Mouse (Mus musculus): Measurements from ENCODE around the gene Aaed1. TPM values are rescaled to one million over a fixed set of nuclear protein-coding genes. Genes with fewer than 3 reads are reported as not detected.

Aaed1 gene
- 15.7 and 16.9 TPM in 2 replicates for polyA plus RNA-seq (2016; fragmentation: Nextera tagmentation; extraction: Ambion mirVana)

DNA sequence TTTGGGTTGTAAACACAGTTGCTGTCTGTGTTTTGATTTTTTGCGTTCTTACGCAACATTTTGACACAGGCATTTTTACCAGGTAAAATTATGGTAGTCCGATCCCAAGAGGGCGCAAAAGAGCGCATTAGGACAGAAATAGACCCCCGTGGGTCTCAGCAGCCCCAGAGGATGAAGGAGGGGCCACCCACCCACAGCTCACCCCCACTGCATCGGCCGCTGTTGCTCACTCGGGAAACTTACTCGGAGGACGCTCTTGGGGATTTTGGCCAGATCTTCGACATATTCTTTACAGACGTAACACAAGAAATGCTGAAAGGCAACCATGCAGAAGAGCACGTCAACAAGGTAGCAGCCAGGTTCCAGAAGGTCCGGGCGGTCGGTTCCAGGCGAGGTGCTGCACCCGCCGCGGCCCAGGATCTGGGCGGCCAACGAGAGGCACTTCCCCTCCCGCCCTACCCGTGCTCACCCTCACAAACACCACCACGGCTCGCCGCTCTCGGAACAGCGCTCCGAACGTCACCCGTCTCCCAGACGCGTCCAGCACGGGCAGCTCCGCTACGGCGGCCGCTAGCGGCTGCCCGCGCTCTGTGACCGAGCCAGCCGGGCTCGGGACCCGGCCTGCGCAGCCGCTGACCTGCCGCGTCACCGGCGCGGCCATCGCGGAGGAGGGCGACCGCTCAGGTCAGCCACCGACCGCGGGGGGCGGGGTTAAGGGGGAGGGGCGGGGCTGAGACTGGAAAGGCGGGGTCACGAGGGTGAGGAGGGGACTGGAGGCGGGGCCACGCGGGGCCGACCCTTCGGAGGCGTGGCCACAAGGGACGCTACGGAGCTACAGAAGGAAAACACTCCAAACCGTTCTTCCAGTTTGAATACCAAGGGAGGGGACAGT lies at the start of gene Aaed1:
TSS of gene Aaed1 (minus strand) at position 687 of the 892 bp plus-strand sequence.
- Histone ChIP-seq H3K36me3 (replicated peaks) (no peaks in the 10 kb centered on the region), H3K4me1 (peaks cover 8% of the 10 kb centered on the region; the same call in 1 of the 2 replicates), H3K4me2 (peak within 1 kb of the TSS; percentile 59), H3K27ac (peak within 1 kb of the TSS; percentile 79), H3K9ac (peak within 1 kb of the TSS; percentile 66), H3K27me3 (no peaks in the 10 kb centered on the region; the same call in 1 of the 2 replicates), H3K4me3 (replicated peaks) (peak within 1 kb of the TSS; percentile 65), H3K9me3 (no peaks in the 10 kb centered on the region)
- ATAC-seq (ENCODE audit: low FRiP score): peak; percentile 92
- 1% methylated on average over 72 of the region's 74 CpGs for WGBS

GRCm38 (mm10) chr13:64362139-64362538 lies 49.6 kb upstream of the Aaed1 start:
- no peak overlapping the region for H3K4me2 ChIP-seq
- ATAC-seq (ENCODE audit: low FRiP score): no peak
- H3K27me3 ChIP-seq: no peaks in the 10 kb centered on the region
- no peak overlapping the region for H3K27ac ChIP-seq
- H3K9ac ChIP-seq: no peak overlapping the region
- no peak overlapping the region for H3K4me3 ChIP-seq (replicated peaks)
- H3K36me3 ChIP-seq (replicated peaks): peaks cover 28% of the 10 kb centered on the region
- 92% methylated on average over 6 of the region's 6 CpGs for WGBS
- H3K9me3 ChIP-seq: no peaks in the 10 kb centered on the region
- no peaks in the 10 kb centered on the region for H3K4me1 ChIP-seq

- Histone ChIP-seq H3K4me1 (no peaks in the 10 kb centered on the region), H3K36me3 (replicated peaks) (peaks cover 17% of the 10 kb centered on the region), H3K4me3 (replicated peaks) (no peak overlapping the region), H3K4me2 (no peak overlapping the region), H3K9ac (no peak overlapping the region), H3K27me3 (no peaks in the 10 kb centered on the region), H3K9me3 (no peaks in the 10 kb centered on the region), H3K27ac (no peak overlapping the region)
- WGBS: 93% methylated on average over 3 of the region's 3 CpGs
- no peak for ATAC-seq (ENCODE audit: low FRiP score)
Observed at GRCm38 (mm10) chr13:64361020-64361419, 48.5 kb upstream of the Aaed1 start.

DNA sequence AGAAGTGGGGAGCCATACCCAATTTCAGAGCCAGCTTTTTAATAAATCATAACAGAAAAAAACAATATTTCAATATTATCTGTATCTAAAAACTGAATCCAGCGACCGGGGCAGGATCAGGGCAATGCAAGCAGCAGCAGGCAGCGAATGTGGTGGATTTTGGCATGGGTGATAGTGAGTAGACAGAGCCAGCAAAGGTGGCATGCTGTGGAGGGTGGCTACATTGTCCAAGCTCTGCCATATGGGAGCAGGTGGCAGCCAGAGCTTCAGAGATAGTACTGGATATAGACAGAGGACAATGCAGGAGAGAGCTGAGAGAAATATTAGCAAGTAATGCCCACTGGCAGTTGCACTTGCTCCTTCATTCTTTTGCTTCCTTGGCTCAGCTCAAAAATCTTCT lies 47.2 kb upstream of the Aaed1 start:
- no peak overlapping the region for H3K4me2 ChIP-seq
- H3K4me3 ChIP-seq (replicated peaks): no peak overlapping the region
- H3K4me1 ChIP-seq: no peaks in the 10 kb centered on the region
- no peaks in the 10 kb centered on the region for H3K27me3 ChIP-seq
- 88% methylated on average over 3 of the region's 3 CpGs for WGBS
- no peaks in the 10 kb centered on the region for H3K9me3 ChIP-seq
- no peak for ATAC-seq (ENCODE audit: low FRiP score)
- H3K36me3 ChIP-seq (replicated peaks): peaks cover 11% of the 10 kb centered on the region; the same call in 1 of the 2 replicates
- H3K27ac ChIP-seq: no peak overlapping the region
- no peak overlapping the region for H3K9ac ChIP-seq

GRCm38 (mm10) chr13:64358476-64358875 lies 46.0 kb upstream of the Aaed1 start:
- WGBS: 93% methylated on average over 1 of the region's 1 CpGs
- Histone ChIP-seq H3K4me1 (no peaks in the 10 kb centered on the region), H3K36me3 (replicated peaks) (0 out of 2 replicates have a peak, but pooled peaks cover 2% of the 10 kb centered on the region), H3K27me3 (no peaks in the 10 kb centered on the region), H3K4me2 (no peak overlapping the region), H3K4me3 (replicated peaks) (no peak overlapping the region), H3K9me3 (no peaks in the 10 kb centered on the region), H3K27ac (no peak overlapping the region), H3K9ac (no peak overlapping the region)
- no peak for ATAC-seq (ENCODE audit: low FRiP score)

DNA sequence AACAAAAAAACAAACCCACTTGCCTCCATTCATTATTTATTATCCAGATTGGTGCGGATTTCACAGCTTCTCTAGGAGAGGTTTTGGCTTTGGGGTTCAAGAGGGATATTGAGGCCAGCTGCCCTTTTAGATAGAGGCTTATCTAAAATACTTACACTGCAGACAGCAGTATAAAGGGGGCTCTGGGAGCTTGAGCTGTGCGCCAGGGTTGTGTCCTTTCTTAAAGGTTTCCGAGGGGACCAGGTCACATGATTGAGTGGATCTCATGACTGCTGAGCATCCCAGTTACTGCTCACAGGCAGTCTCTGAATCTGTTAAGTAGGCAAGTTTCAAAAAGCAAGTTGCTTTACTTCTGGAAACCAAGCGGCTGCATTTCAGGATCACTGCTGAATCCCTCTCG lies 44.9 kb upstream of the Aaed1 start:
- Histone ChIP-seq H3K9me3 (no peaks in the 10 kb centered on the region), H3K27me3 (no peaks in the 10 kb centered on the region), H3K9ac (no peak overlapping the region), H3K27ac (no peak overlapping the region), H3K4me1 (no peaks in the 10 kb centered on the region), H3K36me3 (replicated peaks) (no peaks in the 10 kb centered on the region), H3K4me3 (replicated peaks) (no peak overlapping the region), H3K4me2 (no peak overlapping the region)
- WGBS: 74% methylated on average over 5 of the region's 5 CpGs
- no peak for ATAC-seq (ENCODE audit: low FRiP score)

DNA sequence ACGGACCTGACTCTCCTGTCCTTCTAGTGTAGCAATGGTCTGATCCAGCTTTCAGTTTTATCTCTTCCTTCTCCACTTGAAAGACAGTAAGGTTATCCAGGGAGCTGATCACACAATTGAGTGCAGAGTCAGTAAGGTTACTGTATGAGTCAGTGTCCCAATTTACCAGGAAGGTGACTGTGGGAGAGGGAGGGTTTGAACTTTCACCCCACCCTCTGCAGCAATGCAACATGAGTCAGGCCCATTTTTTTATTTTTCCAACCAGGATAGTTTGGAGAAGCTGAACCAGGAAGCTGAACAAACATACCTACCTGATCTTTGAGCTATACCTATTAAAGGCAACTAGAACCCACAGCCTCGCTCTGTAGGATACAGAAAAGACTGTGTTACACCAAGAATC lies 37.0 kb upstream of the Aaed1 start:
- Histone ChIP-seq H3K4me2 (no peak overlapping the region), H3K36me3 (replicated peaks) (no peaks in the 10 kb centered on the region), H3K4me1 (no peaks in the 10 kb centered on the region), H3K27ac (no peak overlapping the region), H3K9ac (no peak overlapping the region), H3K9me3 (no peaks in the 10 kb centered on the region), H3K27me3 (no peaks in the 10 kb centered on the region), H3K4me3 (replicated peaks) (no peak overlapping the region)
- ATAC-seq (ENCODE audit: low FRiP score): no peak
- 83% methylated on average over 2 of the region's 2 CpGs for WGBS

DNA sequence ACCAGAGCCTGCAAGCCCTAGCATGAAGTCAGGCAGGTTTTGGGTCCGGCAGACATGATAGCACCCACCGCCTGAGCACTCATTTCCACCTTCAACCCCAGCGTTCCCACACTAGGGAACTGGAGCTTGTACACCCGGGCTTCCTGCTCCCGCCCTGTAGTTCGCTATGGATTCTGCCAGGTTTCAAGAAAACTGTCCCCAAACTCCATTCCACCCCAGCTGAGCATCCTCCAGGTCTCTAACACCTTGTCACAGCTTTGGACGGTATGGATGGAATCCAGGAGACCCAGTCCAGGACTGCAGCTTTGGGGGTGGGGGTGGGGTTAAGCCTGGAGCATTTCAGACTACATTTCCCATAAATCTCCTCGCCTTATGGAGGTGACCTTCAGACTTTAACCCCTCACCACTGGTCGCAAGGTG lies 31.6 kb upstream of the Aaed1 start:
- no peaks in the 10 kb centered on the region for H3K27me3 ChIP-seq
- 0 out of 2 replicates have a peak, but pooled peaks cover 7% of the 10 kb centered on the region for H3K4me1 ChIP-seq
- no peaks in the 10 kb centered on the region for H3K9me3 ChIP-seq
- peak; percentile 79 for ATAC-seq (ENCODE audit: low FRiP score)
- 3% methylated on average over 9 of the region's 9 CpGs for WGBS
- H3K36me3 ChIP-seq (replicated peaks): no peaks in the 10 kb centered on the region
- H3K27ac ChIP-seq: no peak overlapping the region
- H3K4me3 ChIP-seq (replicated peaks): peak overlapping the region; percentile 46
- peak overlapping the region; percentile 71 for H3K4me2 ChIP-seq
- H3K9ac ChIP-seq: peak overlapping the region; percentile 56

DNA sequence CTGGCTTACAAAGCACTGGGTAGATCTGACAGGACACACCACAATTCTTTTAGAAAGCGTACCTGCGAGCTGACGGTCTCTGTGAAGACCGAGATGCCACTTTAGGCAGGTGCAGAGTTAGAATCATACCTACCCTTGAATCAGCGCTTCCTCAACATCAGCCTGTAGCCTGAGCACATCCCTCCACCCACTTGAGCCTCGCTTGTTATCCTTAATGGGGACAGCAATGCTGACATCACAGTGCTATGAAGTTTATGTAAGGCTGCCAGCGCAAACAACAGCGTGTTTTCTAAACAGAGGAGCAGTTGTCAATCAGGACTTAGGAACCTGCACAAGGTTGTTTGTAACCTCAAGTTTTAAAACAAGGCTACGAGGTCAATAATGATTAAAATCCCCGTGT lies 31.1 kb upstream of the Aaed1 start:
- H3K27ac ChIP-seq: no peak overlapping the region
- ATAC-seq (ENCODE audit: low FRiP score): 0 out of 2 replicates have a peak, but pooled peaks have one; percentile 41
- WGBS: 17% methylated on average over 10 of the region's 10 CpGs
- H3K4me2 ChIP-seq: peak overlapping the region; percentile 71
- H3K36me3 ChIP-seq (replicated peaks): no peaks in the 10 kb centered on the region
- H3K9ac ChIP-seq: peak overlapping the region; percentile 56
- no peaks in the 10 kb centered on the region for H3K9me3 ChIP-seq
- H3K4me1 ChIP-seq: 0 out of 2 replicates have a peak, but pooled peaks cover 7% of the 10 kb centered on the region
- peak overlapping the region; percentile 46 for H3K4me3 ChIP-seq (replicated peaks)
- no peaks in the 10 kb centered on the region for H3K27me3 ChIP-seq

GRCm38 (mm10) chr13:64335546-64336132 lies 23.1 kb upstream of the Aaed1 start:
- Histone ChIP-seq H3K9me3 (no peaks in the 10 kb centered on the region), H3K4me2 (no peak overlapping the region), H3K4me1 (no peaks in the 10 kb centered on the region), H3K27ac (no peak overlapping the region), H3K9ac (no peak overlapping the region), H3K27me3 (no peaks in the 10 kb centered on the region), H3K4me3 (replicated peaks) (no peak overlapping the region), H3K36me3 (replicated peaks) (no peaks in the 10 kb centered on the region)
- no peak for ATAC-seq (ENCODE audit: low FRiP score)
- 73% methylated on average over 4 of the region's 4 CpGs for WGBS

GRCm38 (mm10) chr13:64333102-64333501 lies 20.6 kb upstream of the Aaed1 start:
- Histone ChIP-seq H3K27ac (no peak overlapping the region), H3K4me3 (replicated peaks) (no peak overlapping the region), H3K4me1 (no peaks in the 10 kb centered on the region), H3K9me3 (no peaks in the 10 kb centered on the region), H3K4me2 (no peak overlapping the region), H3K9ac (no peak overlapping the region), H3K27me3 (no peaks in the 10 kb centered on the region), H3K36me3 (replicated peaks) (no peaks in the 10 kb centered on the region)
- 94% methylated on average over 3 of the region's 3 CpGs for WGBS
- no peak for ATAC-seq (ENCODE audit: low FRiP score)

DNA sequence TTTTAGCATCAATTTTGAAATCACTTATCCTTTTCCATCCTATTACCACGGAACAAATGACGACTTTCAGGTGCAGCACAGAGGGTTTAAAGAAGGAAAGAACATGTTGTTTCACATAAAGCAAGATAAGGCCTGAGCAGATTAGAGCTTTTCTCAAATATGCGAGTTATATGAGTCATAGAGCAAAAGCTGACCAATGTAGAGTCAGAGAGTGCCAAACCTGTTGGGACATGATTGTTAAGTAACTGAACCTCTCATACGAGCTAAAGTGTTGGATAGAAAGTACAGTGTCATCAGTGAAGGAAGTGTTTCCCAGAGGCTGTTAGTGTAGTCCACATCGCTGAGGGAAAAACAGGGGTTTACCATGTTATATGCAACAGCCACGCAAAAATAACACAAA lies 19.8 kb upstream of the Aaed1 start:
- H3K36me3 ChIP-seq (replicated peaks): no peaks in the 10 kb centered on the region
- no peaks in the 10 kb centered on the region for H3K9me3 ChIP-seq
- H3K4me2 ChIP-seq: no peak overlapping the region
- ATAC-seq (ENCODE audit: low FRiP score): no peak
- H3K4me1 ChIP-seq: no peaks in the 10 kb centered on the region
- H3K27ac ChIP-seq: no peak overlapping the region
- H3K4me3 ChIP-seq (replicated peaks): no peak overlapping the region
- no peaks in the 10 kb centered on the region for H3K27me3 ChIP-seq
- H3K9ac ChIP-seq: no peak overlapping the region
- 88% methylated on average over 6 of the region's 6 CpGs for WGBS

Measured in forebrain, embryonic 12.5 days (tissue).